9 mouse cellular contexts compared by ENCODE assay signal in the genomic region with DNA sequence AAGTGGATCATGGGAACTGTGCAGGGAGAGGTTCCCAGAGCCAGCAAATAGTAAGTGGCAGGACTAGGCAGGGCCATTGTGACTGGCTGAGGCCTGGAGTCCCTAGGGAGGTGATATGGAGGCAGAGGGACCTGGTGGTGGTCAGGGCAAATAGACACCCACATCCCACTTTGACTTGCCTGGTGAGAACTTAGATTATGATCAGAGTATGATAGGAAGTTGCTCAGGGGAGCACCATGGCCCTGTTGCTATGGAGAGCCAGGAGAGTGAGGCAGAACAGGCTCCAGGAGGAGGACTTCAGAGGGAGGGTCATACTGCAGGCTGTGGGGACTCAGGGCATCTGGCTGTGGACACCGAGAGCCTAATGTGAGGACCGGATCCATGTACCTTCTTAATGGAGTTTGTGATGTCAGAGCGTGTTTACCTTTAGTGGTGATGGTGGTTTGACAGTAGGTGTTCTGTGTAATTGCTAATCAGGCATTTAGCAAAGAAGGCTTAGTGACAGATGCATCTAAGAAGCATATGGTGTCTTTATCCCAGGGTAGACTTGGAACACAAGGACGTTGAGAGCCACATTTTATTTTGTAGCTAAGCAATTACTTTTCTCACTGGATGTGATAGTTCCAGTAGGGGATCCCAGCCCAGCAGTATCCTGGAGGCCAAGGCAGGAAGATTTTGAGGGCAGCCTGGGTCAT. TPM values are rescaled to one million over a fixed set of nuclear protein-coding genes. Genes with fewer than 3 reads are reported as not detected.
DNase-seq lines count a peak whose midpoint lies in the region; ATAC-seq and TF ChIP-seq lines count a peak whose summit lies in the region.
"Had no signal": no experiment of that assay in that cellular context is flagged by ENCODE, and none has a peak within 500 bp of the region (broad histone marks: within the 10 kb centered on the region; RNA-seq: fewer than 3 reads in every experiment).

No protein-coding gene starts in this region.

- H3K9ac ChIP-seq in liver, adult 2 months (ENCODE audit: low read depth, low read length) = no peak overlapping the region
- H3K9ac ChIP-seq in hindbrain, embryonic 13.5 days = no peak overlapping the region
- no peak overlapping the region for H3K9ac ChIP-seq in midbrain, postnatal 0 days (replicated peaks; ENCODE audit: low read length, poor library complexity, severe bottlenecking)

- H3K27me3 ChIP-seq in liver, adult 2 months (ENCODE audit: control insufficient read depth, insufficient read depth, low read length) = no peaks in the 10 kb centered on the region
- H3K27me3 ChIP-seq in hindbrain, embryonic 13.5 days = no peaks in the 10 kb centered on the region
- no peaks in the 10 kb centered on the region for H3K27me3 ChIP-seq in midbrain, postnatal 0 days (ENCODE audit: insufficient read depth, low read length)
- H3K27me3 ChIP-seq: Patski had no signal

- peak overlapping the region; percentile 36 for H3K27ac ChIP-seq in liver, adult 2 months (replicated peaks; ENCODE audit: insufficient read depth, low read depth, low read length)
- H3K27ac ChIP-seq in brown adipose tissue, adult 24 weeks (replicated peaks; ENCODE audit: low read depth, low read length) = peak overlapping the region; percentile 99
- peak overlapping the region; percentile 65 for H3K27ac ChIP-seq in hindbrain, embryonic 13.5 days
- H3K27ac ChIP-seq in midbrain, postnatal 0 days (ENCODE audit: low read depth, low read length) = peak overlapping the region; percentile 19; the same call in 1 of the 2 replicates

- H3K4me3 ChIP-seq in liver, adult 2 months (ENCODE audit: insufficient read depth, low read depth, low read length) = no peak overlapping the region
- H3K4me3 ChIP-seq in brown adipose tissue, adult 24 weeks (ENCODE audit: insufficient read depth, low read depth, low read length) = no peak overlapping the region
- H3K4me3 ChIP-seq in hindbrain, embryonic 13.5 days = no peak overlapping the region
- no peak overlapping the region for H3K4me3 ChIP-seq in midbrain, postnatal 0 days (ENCODE audit: low read depth, low read length)

- intact Hi-C loops in left cerebral cortex, postnatal 4 days (cut with DNase I) = no loop called here

- peaks cover 13% of the 10 kb centered on the region; the same call in 1 of the 2 replicates for H3K4me1 ChIP-seq in liver, adult 2 months (ENCODE audit: control insufficient read depth, insufficient read depth, low read length)
- peaks cover 46% of the 10 kb centered on the region for H3K4me1 ChIP-seq in brown adipose tissue, adult 24 weeks (ENCODE audit: control insufficient read depth, insufficient read depth, insufficient read length, low read length)
- H3K4me1 ChIP-seq in hindbrain, embryonic 13.5 days (replicated peaks) = peaks cover 73% of the 10 kb centered on the region
- peaks cover 28% of the 10 kb centered on the region for H3K4me1 ChIP-seq in midbrain, postnatal 0 days (ENCODE audit: insufficient read depth, low read length)

- WGBS in liver, adult 2 months = 84% methylated on average over 4 of the region's 4 CpGs
- 64% methylated on average over 4 of the region's 4 CpGs for WGBS in hindbrain, embryonic 13.5 days
- 55% methylated on average over 4 of the region's 4 CpGs for WGBS in midbrain, postnatal 0 days

- TF ChIP-seq CTCF in liver, adult 2 months (IDR thresholded peaks at IDR 0.05; ENCODE audit: low read depth, low read length) = no peak
- no peak for TF ChIP-seq CTCF in midbrain, postnatal 0 days (IDR thresholded peaks at IDR 0.05)

- H3K9me3 ChIP-seq in hindbrain, embryonic 13.5 days = no peaks in the 10 kb centered on the region
- no peaks in the 10 kb centered on the region for H3K9me3 ChIP-seq in midbrain, postnatal 0 days (ENCODE audit: low read length)

- H3K36me3 ChIP-seq in liver, adult 2 months (ENCODE audit: control insufficient read depth, insufficient read depth, low read length) = no peaks in the 10 kb centered on the region
- H3K36me3 ChIP-seq in hindbrain, embryonic 13.5 days = peaks cover 5% of the 10 kb centered on the region; the same call in 1 of the 2 replicates
- H3K36me3 ChIP-seq in midbrain, postnatal 0 days (ENCODE audit: insufficient read depth, low read length) = no peaks in the 10 kb centered on the region

- no peak for DNase-seq in liver, adult 2 months (ENCODE audit: extremely low read depth, low read depth, low spot score)
- DNase-seq in liver = no peak
- no peak for DNase-seq in midbrain, postnatal 0 days (ENCODE audit: low spot score)
- DNase-seq in left cerebral cortex, postnatal 4 days = no peak
- DNase-seq in cerebellum, postnatal 14 days = no peak
- DNase-seq in embryo, embryonic 11 days = no peak

- H3K4me2 ChIP-seq in hindbrain, embryonic 13.5 days = no peak overlapping the region
- H3K4me2 ChIP-seq in midbrain, postnatal 0 days (ENCODE audit: low read depth, low read length, poor library complexity, severe bottlenecking) = no peak overlapping the region

- no peak for ATAC-seq in hindbrain, embryonic 13.5 days (ENCODE audit: low FRiP score)
- no peak for ATAC-seq in midbrain, postnatal 0 days (ENCODE audit: low FRiP score)
- ATAC-seq: Patski had no signal

- TF ChIP-seq POLR2A in liver, adult 2 months (IDR thresholded peaks at IDR 0.05; ENCODE audit: extremely low read depth, insufficient read depth, low read length) = no peak

- peaks cover 27% of the 10 kb centered on the region; the same call in 1 of the 2 replicates for H3K79me2 ChIP-seq in liver, adult 2 months (ENCODE audit: control insufficient read depth, insufficient read depth, low read length)

RNA-seq across cellular contexts. Expression of gene Trak1, which starts 18.7 kb away (rescaled TPM):
- 50.3 and 56.6 TPM in 2 replicates for total RNA-seq in liver, adult 2 months (2014; rRNA removed)
- polyA plus RNA-seq in liver, adult 2 months (2012; rRNA removed) = 58.8 and 61.2 TPM in 2 replicates
- 64.3 and 66.0 TPM in 2 replicates for polyA plus RNA-seq in brown adipose tissue, adult 24 weeks (2012; ENCODE audit: insufficient read depth, insufficient read length, missing spikeins)
- polyA plus RNA-seq in hindbrain, embryonic 13.5 days (2015; fragmentation: Nextera tagmentation; extraction: Ambion mirVana) = 43.0 and 46.2 TPM in 2 replicates
- 107 and 154 TPM in 2 replicates for total RNA-seq in midbrain, postnatal 0 days (2014; rRNA removed)
- 58.7 and 61.6 TPM in 2 replicates for polyA plus RNA-seq in midbrain, postnatal 0 days (2015; fragmentation: Nextera tagmentation; extraction: Ambion mirVana)
- total RNA-seq in left cerebral cortex, postnatal 4 days (2021) = 100 to 1,000 TPM; 208 to 215 TPM

RNA-seq across cellular contexts. Expression of gene Ulk4, which starts 39.1 kb away (rescaled TPM):
- under 0.01 and 0.20 TPM in 2 replicates for total RNA-seq in liver, adult 2 months (2014; rRNA removed)
- 0.07 and 0.24 TPM in 2 replicates for polyA plus RNA-seq in liver, adult 2 months (2012; rRNA removed)
- 4.4 TPM in 1 of 2 replicates, not detected in the other for polyA plus RNA-seq in brown adipose tissue, adult 24 weeks (2012; ENCODE audit: insufficient read depth, insufficient read length, missing spikeins)
- polyA plus RNA-seq in hindbrain, embryonic 13.5 days (2015; fragmentation: Nextera tagmentation; extraction: Ambion mirVana) = 106 and 109 TPM in 2 replicates
- total RNA-seq in midbrain, postnatal 0 days (2014; rRNA removed) = 8.1 and 8.6 TPM in 2 replicates
- 68.0 and 80.0 TPM in 2 replicates for polyA plus RNA-seq in midbrain, postnatal 0 days (2015; fragmentation: Nextera tagmentation; extraction: Ambion mirVana)
- total RNA-seq in left cerebral cortex, postnatal 4 days (2021) = 1 to 10 TPM; 7.9 to 8.0 TPM

Comparison
In these comparisons a context has a peak if more than half of its experiments do, and no peak if none do; other contexts are left out.
1. H3K27ac ChIP-seq: peak in every context shown above with its lines; median percentile 99 in brown adipose tissue, adult 24 weeks; 65 in hindbrain, embryonic 13.5 days; 36 in liver, adult 2 months; 19 in midbrain, postnatal 0 days.
2. RNA of gene Ulk4, which starts 39.1 kb away (polyA plus RNA-seq): 106 to 109 TPM in hindbrain, embryonic 13.5 days and 68.0 to 80.0 TPM in midbrain, postnatal 0 days; 4.4 TPM in brown adipose tissue, adult 24 weeks and 0.07 to 0.24 TPM in liver, adult 2 months; every median in the first group is over 10 times any median in the second.